Mouse (Mus musculus) lung, adult 2 months (tissue): ENCODE measurements around the gene Zyg11a.

Experiments used
- CTCF ChIP-seq: fragments of 200-500 bp; IDR thresholded peaks from 2 replicates; pipeline ENCODE4 v1.5.1; 2011; ENCODE audit warnings: mild to moderate bottlenecking, low read length, control low read depth; ENCODE audit not compliant: insufficient read depth
- POLR2A ChIP-seq: fragments of 200-500 bp; IDR thresholded peaks from 2 replicates; pipeline ENCODE4 v1.6.1; 2011; ENCODE audit warnings: low read depth, mild to moderate bottlenecking, control low read depth, low read length, borderline replicate concordance; ENCODE audit errors: extremely low read depth

- TF ChIP-seq POLR2A, result no peak
- no peak for TF ChIP-seq CTCF
Measured at GRCm38 (mm10) chr4:108165152-108165895, 52.5 kb downstream of the Zyg11a start, which contains the start of gene Echdc2.
